10 mouse cellular contexts compared by ENCODE assay signal in genomic region chr14:24507452-24508069, GRCm38 (mm10). TPM values are rescaled to one million over a fixed set of nuclear protein-coding genes. Genes with fewer than 3 reads are reported as not detected.
DNase-seq lines count a peak whose midpoint lies in the region; ATAC-seq lines count a peak whose summit lies in the region.
"Had no signal": no experiment of that assay in that cellular context is flagged by ENCODE, and none has a peak within 500 bp of the region (broad histone marks: within the 10 kb centered on the region; RNA-seq: fewer than 3 reads in every experiment).

No protein-coding gene starts in this region.

- H3K4me1 ChIP-seq in forebrain, embryonic 11.5 days (replicated peaks; ENCODE audit: control insufficient read depth, insufficient read depth, low read length): peaks cover 11% of the 10 kb centered on the region; the same call in 1 of the 2 replicates
- peaks cover 24% of the 10 kb centered on the region for H3K4me1 ChIP-seq in forebrain, embryonic 15.5 days
- peaks cover 17% of the 10 kb centered on the region for H3K4me1 ChIP-seq in lung, embryonic 15.5 days
- peaks cover 17% of the 10 kb centered on the region for H3K4me1 ChIP-seq in hindbrain, embryonic 14.5 days (replicated peaks; ENCODE audit: control insufficient read depth, insufficient read depth, low read length)
- H3K4me1 ChIP-seq in neural tube, embryonic 13.5 days (replicated peaks): peaks cover 27% of the 10 kb centered on the region

- H3K9me3 ChIP-seq in forebrain, embryonic 11.5 days (ENCODE audit: control insufficient read depth, low read length): peaks cover 6% of the 10 kb centered on the region; the same call in 1 of the 2 replicates
- no peaks in the 10 kb centered on the region for H3K9me3 ChIP-seq in forebrain, embryonic 15.5 days
- H3K9me3 ChIP-seq in lung, embryonic 15.5 days: no peaks in the 10 kb centered on the region
- peaks cover 7% of the 10 kb centered on the region; the same call in 1 of the 2 replicates for H3K9me3 ChIP-seq in hindbrain, embryonic 14.5 days (ENCODE audit: control insufficient read depth, low read length)
- H3K9me3 ChIP-seq in neural tube, embryonic 13.5 days: 0 out of 2 replicates have a peak, but pooled peaks cover 6% of the 10 kb centered on the region

- peak overlapping the region; percentile 16; the same call in 1 of the 2 replicates for H3K9ac ChIP-seq in forebrain, embryonic 11.5 days (ENCODE audit: low read length)
- H3K9ac ChIP-seq in forebrain, embryonic 15.5 days (replicated peaks): no peak overlapping the region
- H3K9ac ChIP-seq in lung, embryonic 15.5 days: no peak overlapping the region
- H3K9ac ChIP-seq in hindbrain, embryonic 14.5 days: no peak overlapping the region; the same call in 1 of the 2 replicates
- H3K9ac ChIP-seq in neural tube, embryonic 13.5 days: peak overlapping the region; percentile 52; the same call in 1 of the 2 replicates

- H3K27ac ChIP-seq in forebrain, embryonic 11.5 days (ENCODE audit: low read depth, low read length): 0 out of 2 replicates have a peak overlapping the region, but pooled peaks have one; percentile 6
- no peak overlapping the region for H3K27ac ChIP-seq in forebrain, embryonic 15.5 days (replicated peaks)
- H3K27ac ChIP-seq in lung, embryonic 15.5 days: no peak overlapping the region
- peak overlapping the region; percentile 28; the same call in 1 of the 2 replicates for H3K27ac ChIP-seq in hindbrain, embryonic 14.5 days
- peak overlapping the region; percentile 13; the same call in 1 of the 2 replicates for H3K27ac ChIP-seq in neural tube, embryonic 13.5 days (replicated peaks)

- H3K4me2 ChIP-seq in forebrain, embryonic 11.5 days (ENCODE audit: low read depth, low read length, severe bottlenecking): no peak overlapping the region
- H3K4me2 ChIP-seq in forebrain, embryonic 15.5 days (replicated peaks): no peak overlapping the region
- peak overlapping the region; percentile 38 for H3K4me2 ChIP-seq in lung, embryonic 15.5 days
- 0 out of 2 replicates have a peak overlapping the region, but pooled peaks have one; percentile 32 for H3K4me2 ChIP-seq in hindbrain, embryonic 14.5 days (replicated peaks)
- H3K4me2 ChIP-seq in neural tube, embryonic 13.5 days: no peak overlapping the region

- H3K36me3 ChIP-seq in forebrain, embryonic 11.5 days (ENCODE audit: control insufficient read depth, insufficient read depth, low read length): no peaks in the 10 kb centered on the region
- no peaks in the 10 kb centered on the region for H3K36me3 ChIP-seq in forebrain, embryonic 15.5 days
- no peaks in the 10 kb centered on the region for H3K36me3 ChIP-seq in lung, embryonic 15.5 days
- H3K36me3 ChIP-seq in hindbrain, embryonic 14.5 days (replicated peaks; ENCODE audit: control insufficient read depth, insufficient read depth): no peaks in the 10 kb centered on the region
- no peaks in the 10 kb centered on the region for H3K36me3 ChIP-seq in neural tube, embryonic 13.5 days

- H3K27me3 ChIP-seq in forebrain, embryonic 11.5 days (ENCODE audit: control insufficient read depth, insufficient read depth, low read length): no peaks in the 10 kb centered on the region
- no peaks in the 10 kb centered on the region for H3K27me3 ChIP-seq in forebrain, embryonic 15.5 days
- H3K27me3 ChIP-seq in lung, embryonic 15.5 days: no peaks in the 10 kb centered on the region
- H3K27me3 ChIP-seq in hindbrain, embryonic 14.5 days (ENCODE audit: control insufficient read depth, insufficient read depth, low read length): no peaks in the 10 kb centered on the region
- H3K27me3 ChIP-seq in neural tube, embryonic 13.5 days: no peaks in the 10 kb centered on the region

- ATAC-seq in forebrain, embryonic 11.5 days (replicated peaks; ENCODE audit: low FRiP score): no peak
- no peak for ATAC-seq in forebrain, embryonic 15.5 days (replicated peaks)
- ATAC-seq in lung, embryonic 15.5 days (ENCODE audit: borderline replicate concordance, extremely low read depth, low FRiP score, low TSS enrichment): 0 out of 2 replicates have a peak, but pooled peaks have one; percentile 23
- ATAC-seq in hindbrain, embryonic 14.5 days (ENCODE audit: low FRiP score): no peak
- 0 out of 2 replicates have a peak, but pooled peaks have one; percentile 45 for ATAC-seq in neural tube, embryonic 13.5 days (ENCODE audit: low read depth)

- no peak overlapping the region for H3K4me3 ChIP-seq in forebrain, embryonic 11.5 days (ENCODE audit: low read depth, low read length)
- no peak overlapping the region for H3K4me3 ChIP-seq in forebrain, embryonic 15.5 days
- no peak overlapping the region for H3K4me3 ChIP-seq in lung, embryonic 15.5 days
- H3K4me3 ChIP-seq in hindbrain, embryonic 14.5 days (replicated peaks; ENCODE audit: low read length): no peak overlapping the region
- no peak overlapping the region for H3K4me3 ChIP-seq in neural tube, embryonic 13.5 days

- no peak for DNase-seq in forebrain, embryonic 11.5 days (ENCODE audit: low spot score)
- DNase-seq in lung, postnatal 4 days: no peak
- no peak for DNase-seq in hindbrain, embryonic 14.5 days (ENCODE audit: low spot score)
- no peak for DNase-seq in adipocyte (ENCODE audit: low spot score)
- DNase-seq in gastrocnemius, postnatal 25 days: no peak
- DNase-seq: kidney, adult 18-20 months; lung, adult 2 months had no signal

- 23% methylated on average over 14 of the region's 14 CpGs for WGBS in forebrain, embryonic 11.5 days
- 32% methylated on average over 14 of the region's 14 CpGs for WGBS in forebrain, embryonic 15.5 days
- 26% methylated on average over 14 of the region's 14 CpGs for WGBS in lung, embryonic 15.5 days
- 23% methylated on average over 14 of the region's 14 CpGs for WGBS in hindbrain, embryonic 14.5 days
- WGBS in neural tube, embryonic 13.5 days: 17% methylated on average over 14 of the region's 14 CpGs

RNA-seq across cellular contexts. Expression of gene Rps24, which starts 20.6 kb away (rescaled TPM):
- 939 and 1,035 TPM in 2 replicates for polyA plus RNA-seq in forebrain, embryonic 11.5 days (2014; fragmentation: Nextera tagmentation; extraction: Ambion mirVana)
- polyA plus RNA-seq in forebrain, embryonic 15.5 days (2015; fragmentation: Nextera tagmentation; extraction: Ambion mirVana): 563 and 611 TPM in 2 replicates
- 761 and 812 TPM in 2 replicates for polyA plus RNA-seq in lung, embryonic 15.5 days (2015; fragmentation: Nextera tagmentation; extraction: Ambion mirVana)
- polyA plus RNA-seq in hindbrain, embryonic 14.5 days (2014; fragmentation: Nextera tagmentation; extraction: Ambion mirVana): 703 and 824 TPM in 2 replicates
- polyA plus RNA-seq in neural tube, embryonic 13.5 days (2015; fragmentation: Nextera tagmentation; extraction: Ambion mirVana): 669 and 687 TPM in 2 replicates
- 100 to 1,000 TPM; 622 to 647 TPM for total RNA-seq in gastrocnemius, postnatal 25 days (2021)

RNA-seq across cellular contexts. Expression of gene Polr3a, which starts 20.7 kb away (rescaled TPM):
- 20.1 and 21.1 TPM in 2 replicates for polyA plus RNA-seq in forebrain, embryonic 11.5 days (2014; fragmentation: Nextera tagmentation; extraction: Ambion mirVana)
- polyA plus RNA-seq in forebrain, embryonic 15.5 days (2015; fragmentation: Nextera tagmentation; extraction: Ambion mirVana): 20.5 and 22.6 TPM in 2 replicates
- 17.6 and 18.7 TPM in 2 replicates for polyA plus RNA-seq in lung, embryonic 15.5 days (2015; fragmentation: Nextera tagmentation; extraction: Ambion mirVana)
- polyA plus RNA-seq in hindbrain, embryonic 14.5 days (2014; fragmentation: Nextera tagmentation; extraction: Ambion mirVana): 17.7 and 18.6 TPM in 2 replicates
- 18.3 and 22.8 TPM in 2 replicates for polyA plus RNA-seq in neural tube, embryonic 13.5 days (2015; fragmentation: Nextera tagmentation; extraction: Ambion mirVana)
- 1 to 10 TPM; 6.8 to 8.4 TPM for total RNA-seq in gastrocnemius, postnatal 25 days (2021)

Comparison
In these comparisons a context has a peak if more than half of its experiments do, and no peak if none do; other contexts are left out.
1. H3K27ac ChIP-seq: peak in forebrain, embryonic 11.5 days (single experiment), hindbrain, embryonic 14.5 days (single experiment) and neural tube, embryonic 13.5 days (single experiment); none in forebrain, embryonic 15.5 days (single experiment) and lung, embryonic 15.5 days (single experiment).
2. H3K9ac ChIP-seq: peak in forebrain, embryonic 11.5 days (single experiment) and neural tube, embryonic 13.5 days (single experiment); none in forebrain, embryonic 15.5 days (single experiment), lung, embryonic 15.5 days (single experiment) and hindbrain, embryonic 14.5 days (single experiment).
3. ATAC-seq: peak in lung, embryonic 15.5 days (single experiment) and neural tube, embryonic 13.5 days (single experiment); none in forebrain, embryonic 11.5 days (single experiment), forebrain, embryonic 15.5 days (single experiment) and hindbrain, embryonic 14.5 days (single experiment).
4. H3K4me2 ChIP-seq: peak in lung, embryonic 15.5 days (single experiment) and hindbrain, embryonic 14.5 days (single experiment); none in forebrain, embryonic 11.5 days (single experiment), forebrain, embryonic 15.5 days (single experiment) and neural tube, embryonic 13.5 days (single experiment).